Mouse (Mus musculus) bone marrow, adult 2 months (tissue): ENCODE measurements at regions not wholly inside any gene's neighbourhood (a gene's known extent, or its start where the extent isn't known, plus 50 kb on each side); places are given as distances from the start of the nearest gene placed in this dataset.

Experiments
- CTCF ChIP-seq: fragments of 200-500 bp; IDR thresholded peaks from 2 replicates; pipeline ENCODE4 v1.5.1; 2011; ENCODE audit warnings: low read length, control low read depth; ENCODE audit not compliant: control insufficient read depth, insufficient read depth
- POLR2A ChIP-seq: fragments of 200-500 bp; IDR thresholded peaks from 2 replicates; pipeline ENCODE4 v1.6.1; 2011; ENCODE audit warnings: low read depth, mild to moderate bottlenecking, control low read depth, low read length, borderline replicate concordance; ENCODE audit not compliant: control insufficient read depth

DNA sequence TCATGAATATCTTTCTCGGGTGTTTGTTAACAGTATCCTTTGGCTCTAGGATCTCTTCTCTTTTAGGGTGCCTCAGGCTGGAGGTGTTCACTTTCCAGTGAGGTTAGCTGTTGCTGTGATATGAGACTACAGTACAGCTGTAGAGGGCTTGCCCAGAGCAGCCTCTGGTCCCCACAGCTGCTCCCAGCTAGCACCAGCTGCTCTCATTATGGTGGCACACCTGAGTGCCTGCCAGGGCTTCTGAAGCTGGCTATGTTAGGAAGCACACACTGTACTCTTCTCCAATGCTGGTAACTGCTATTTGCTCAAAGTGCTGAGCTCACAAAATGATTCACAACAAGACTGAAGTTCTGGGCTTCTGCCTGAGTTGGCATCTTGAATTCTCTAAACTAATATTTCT, 154.7 kb downstream of the Foxo1 start:
- TF ChIP-seq CTCF (no peak), POLR2A (no peak)
